Mouse (Mus musculus) bone marrow, adult 2 months (tissue): ENCODE data around the gene Pla2g16.

ENCODE experiments used
- CTCF ChIP-seq: fragments of 200-500 bp; IDR thresholded peaks from 2 replicates; pipeline ENCODE4 v1.5.1; 2011; ENCODE audit warnings: low read length, control low read depth; ENCODE audit not compliant: control insufficient read depth, insufficient read depth
- POLR2A ChIP-seq: fragments of 200-500 bp; IDR thresholded peaks from 2 replicates; pipeline ENCODE4 v1.6.1; 2011; ENCODE audit warnings: low read depth, mild to moderate bottlenecking, control low read depth, low read length, borderline replicate concordance; ENCODE audit not compliant: control insufficient read depth

DNA sequence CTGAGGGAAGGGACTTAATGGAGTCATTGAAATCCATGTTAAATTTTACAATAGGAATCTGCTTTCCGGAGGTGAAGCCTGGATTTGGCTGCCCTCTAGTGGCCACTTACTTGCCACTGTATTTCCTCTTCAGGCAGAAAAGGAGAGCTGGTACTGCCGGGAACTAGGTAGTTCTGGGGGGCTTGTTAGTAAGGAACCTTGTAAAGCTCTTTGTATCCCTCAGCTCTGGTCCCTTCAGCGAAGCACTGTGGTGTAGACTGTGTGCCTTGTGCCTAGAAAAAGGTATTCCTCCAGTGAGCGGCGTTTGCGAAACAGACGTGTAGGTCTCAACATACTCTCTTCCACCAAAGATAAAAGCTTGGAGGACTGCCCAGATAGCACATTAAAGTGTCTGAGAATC is 60.4 kb downstream of the Pla2g16 start:
- TF ChIP-seq CTCF (peak; percentile 53), POLR2A (no peak)
